Mouse (Mus musculus) spleen, postnatal 10 days (tissue): Measurements from ENCODE around the gene Nectin4.

Experiments
- DNase-seq, 2 experiments: peaks; one replicate each; pipeline ENCODE4 v3.0.0; 2021 to 2022; ENCODE audit warnings: low spot score in 2 of 2

Nectin4 gene

GRCm38 (mm10) chr1:171412001-171412441 lies 42.1 kb downstream of the Nectin4 start:
- peak; percentile 45 to 58 for DNase-seq

- no peak for DNase-seq
These were observed 42.5 kb downstream of the Nectin4 start for GRCm38 (mm10) chr1:171412446-171412845.

GRCm38 (mm10) chr1:171413608-171414007 lies 43.7 kb downstream of the Nectin4 start:
- no peak for DNase-seq

- DNase-seq = no peak
These were observed 48.8 kb downstream of the Nectin4 start, which contains the start of gene Tstd1 for GRCm38 (mm10) chr1:171418660-171419059. Gene Tstd1, plus strand, starts transcription at chr1:171418872.

- no peak for DNase-seq
These were observed 49.5 kb downstream of the Nectin4 start for GRCm38 (mm10) chr1:171419291-171419882.

- DNase-seq = no peak
These were observed 50.0 kb downstream of the Nectin4 start for GRCm38 (mm10) chr1:171419905-171420304.

GRCm38 (mm10) chr1:171422504-171423095 lies 52.7 kb downstream of the Nectin4 start:
- DNase-seq = no peak

- DNase-seq = no peak
These were observed 54.7 kb downstream of the Nectin4 start for GRCm38 (mm10) chr1:171424638-171425037.

- no peak for DNase-seq
These were observed 55.2 kb downstream of the Nectin4 start for GRCm38 (mm10) chr1:171425126-171425525.

GRCm38 (mm10) chr1:171432158-171432557 lies 62.3 kb downstream of the Nectin4 start:
- DNase-seq = no peak

GRCm38 (mm10) chr1:171435288-171435814 lies 65.5 kb downstream of the Nectin4 start:
- no peak for DNase-seq

- DNase-seq = no peak
These were observed 66.1 kb downstream of the Nectin4 start for GRCm38 (mm10) chr1:171435974-171436373.

- peak; percentile 38 to 70 for DNase-seq
These were observed 67.5 kb downstream of the Nectin4 start, which contains the start of gene F11r for GRCm38 (mm10) chr1:171437264-171438013. Gene F11r, plus strand, starts transcription at chr1:171437535.
